Mouse (Mus musculus) liver, adult 2 months (tissue): ENCODE measurements around the gene Zscan29. TPM values are rescaled to one million over a fixed set of nuclear protein-coding genes. Genes with fewer than 3 reads are reported as not detected.

Experiments used
- DNase-seq: peaks from one replicate; pipeline ENCODE4 v3.0.0-alpha.2; 2011; ENCODE audit warnings: low read depth, low spot score; ENCODE audit errors: extremely low read depth
- H3K27ac ChIP-seq: fragments of 200-500 bp; replicated peaks from 2 replicates; pipeline ENCODE4 v1.5.1; 2012; ENCODE audit warnings: low read depth, mild to moderate bottlenecking, control low read depth, inconsistent platforms, low read length; ENCODE audit not compliant: insufficient read depth
- H3K27me3 ChIP-seq: fragments of 200-500 bp; 2 replicates; pipeline ENCODE4 v1.6.1; 2012; ENCODE audit warnings: mild to moderate bottlenecking, moderate library complexity, low read length, inconsistent platforms; ENCODE audit not compliant: control insufficient read depth, insufficient read depth
- H3K36me3 ChIP-seq: fragments of 200-500 bp; 2 replicates; pipeline ENCODE4 v1.6.1; 2012; ENCODE audit warnings: low read length, inconsistent platforms; ENCODE audit not compliant: control insufficient read depth, insufficient read depth
- H3K4me1 ChIP-seq: fragments of 200-500 bp; 2 replicates; pipeline ENCODE4 v1.6.1; 2011; ENCODE audit warnings: low read length; ENCODE audit not compliant: control insufficient read depth, insufficient read depth
- H3K4me3 ChIP-seq: fragments of 200-500 bp; 2 replicates; pipeline ENCODE4 v1.5.1; 2011; ENCODE audit warnings: low read depth, mild to moderate bottlenecking, control low read depth, low read length, moderate library complexity; ENCODE audit not compliant: insufficient read depth
- H3K79me2 ChIP-seq: fragments of 200-500 bp; 2 replicates; pipeline ENCODE4 v1.6.1; 2012; ENCODE audit warnings: inconsistent platforms, mild to moderate bottlenecking, low read length, moderate library complexity; ENCODE audit not compliant: control insufficient read depth, insufficient read depth
- H3K9ac ChIP-seq: fragments of 200-500 bp; 2 replicates; pipeline ENCODE4 v1.6.1; 2012; ENCODE audit warnings: low read depth, mild to moderate bottlenecking, control low read depth, inconsistent platforms, low read length
- CTCF ChIP-seq: fragments of 200-500 bp; IDR thresholded peaks from 2 replicates; pipeline ENCODE4 v1.5.1; 2011; ENCODE audit warnings: low read depth, low read length, control low read depth
- POLR2A ChIP-seq: fragments of 200-500 bp; IDR thresholded peaks from 2 replicates; pipeline ENCODE4 v1.6.1; 2011; ENCODE audit warnings: low read length, control low read depth; ENCODE audit not compliant: insufficient read depth; ENCODE audit errors: extremely low read depth
- WGBS: fragments of 180-500 bp; shearing (Covaris S2); methylation state at CpG from one replicate; pipeline ENCODE4 v1.1.7; 2018; 5-methylcytosine and 5-hydroxymethylcytosine counted together
- polyA plus RNA-seq: library from polyadenylated mRNA; depleted of rRNA; stranded (reverse); fragments of >200 nt; gene quantifications from 2 replicates; pipeline ENCODE4 v1.2.3, GENCODE M21; 2012
- total RNA-seq: library from RNA; depleted of rRNA; stranded (reverse); fragments of >200 nt; gene quantifications from 2 replicates; pipeline ENCODE4 v1.2.3, GENCODE M21; 2014

Gene Zscan29
- total and polyA plus RNA-seq, 2 experiments, result 2.8 to 5.4 TPM

- Histone ChIP-seq H3K79me2 (no peaks in the 10 kb centered on the region; the same call in 1 of the 2 replicates), H3K4me1 (peaks cover 10% of the 10 kb centered on the region), H3K27ac (peak overlapping the region; percentile 86), H3K36me3 (peaks cover 20% of the 10 kb centered on the region), H3K4me3 (peak overlapping the region; percentile 85), H3K27me3 (no peaks in the 10 kb centered on the region), H3K9ac (peak overlapping the region; percentile 84)
- DNase-seq, result peak; percentile 63
- TF ChIP-seq CTCF, result no peak
- no peak for TF ChIP-seq POLR2A
- WGBS, result under 1% methylated on average over 9 of the region's 9 CpGs
Observed at GRCm38 (mm10) chr2:121169902-121170301, 1.0 kb downstream of the Zscan29 start.

GRCm38 (mm10) chr2:121169173-121169572 lies 1.8 kb downstream of the Zscan29 start:
- H3K27ac ChIP-seq, result no peak overlapping the region
- H3K79me2 ChIP-seq, result no peaks in the 10 kb centered on the region; the same call in 1 of the 2 replicates
- TF ChIP-seq POLR2A (no peak), CTCF (no peak)
- DNase-seq, result no peak
- no peaks in the 10 kb centered on the region for H3K27me3 ChIP-seq
- H3K4me3 ChIP-seq, result no peak overlapping the region
- H3K4me1 ChIP-seq, result peaks cover 10% of the 10 kb centered on the region
- peaks cover 20% of the 10 kb centered on the region for H3K36me3 ChIP-seq
- 50% methylated on average over 4 of the region's 4 CpGs for WGBS
- no peak overlapping the region for H3K9ac ChIP-seq

GRCm38 (mm10) chr2:121153100-121153499 lies 17.8 kb downstream of the Zscan29 start:
- Histone ChIP-seq H3K27ac (no peak overlapping the region), H3K79me2 (no peaks in the 10 kb centered on the region), H3K9ac (no peak overlapping the region), H3K4me1 (no peaks in the 10 kb centered on the region), H3K4me3 (no peak overlapping the region), H3K36me3 (peaks cover 57% of the 10 kb centered on the region), H3K27me3 (no peaks in the 10 kb centered on the region)
- TF ChIP-seq POLR2A (no peak), CTCF (peak; percentile 36; the same call in 1 of the 2 replicates)
- DNase-seq, result no peak
- WGBS, result 92% methylated on average over 3 of the region's 3 CpGs

GRCm38 (mm10) chr2:121149679-121150078 lies 21.2 kb downstream of the Zscan29 start:
- Histone ChIP-seq H3K4me1 (no peaks in the 10 kb centered on the region), H3K4me3 (no peak overlapping the region), H3K36me3 (peaks cover 60% of the 10 kb centered on the region), H3K9ac (no peak overlapping the region), H3K79me2 (no peaks in the 10 kb centered on the region), H3K27ac (no peak overlapping the region), H3K27me3 (no peaks in the 10 kb centered on the region)
- TF ChIP-seq POLR2A, result no peak
- TF ChIP-seq CTCF, result no peak
- DNase-seq, result no peak
- 90% methylated on average over 5 of the region's 5 CpGs for WGBS

GRCm38 (mm10) chr2:121142415-121142814 lies 28.5 kb downstream of the Zscan29 start:
- Histone ChIP-seq H3K36me3 (peaks cover 27% of the 10 kb centered on the region), H3K27ac (no peak overlapping the region), H3K4me1 (peaks cover 10% of the 10 kb centered on the region), H3K27me3 (no peaks in the 10 kb centered on the region), H3K4me3 (no peak overlapping the region), H3K9ac (no peak overlapping the region), H3K79me2 (peaks cover 4% of the 10 kb centered on the region; the same call in 1 of the 2 replicates)
- no peak for DNase-seq
- 79% methylated on average over 2 of the region's 2 CpGs for WGBS
- TF ChIP-seq CTCF (no peak), POLR2A (no peak)

GRCm38 (mm10) chr2:121141216-121142035 lies 29.5 kb downstream of the Zscan29 start:
- Histone ChIP-seq H3K79me2 (peaks cover 7% of the 10 kb centered on the region; the same call in 1 of the 2 replicates), H3K36me3 (peaks cover 19% of the 10 kb centered on the region), H3K27ac (no peak overlapping the region), H3K9ac (no peak overlapping the region), H3K4me3 (peak overlapping the region; percentile 46; the same call in 1 of the 2 replicates), H3K4me1 (peaks cover 10% of the 10 kb centered on the region), H3K27me3 (no peaks in the 10 kb centered on the region)
- TF ChIP-seq POLR2A (no peak), CTCF (no peak)
- no peak for DNase-seq
- WGBS, result 71% methylated on average over 16 of the region's 16 CpGs
